Mouse (Mus musculus) E14TG2a.4 (cell line): Measurements from ENCODE around the gene Sh3yl1.

ENCODE experiments used
- CTCF ChIP-seq: conservative IDR thresholded peaks from 2 replicates; pipeline ENCODE4 v1.5.1; 2014; ENCODE audit warnings: low read length
- NANOG ChIP-seq: IDR thresholded peaks from 2 replicates; pipeline ENCODE4 v1.6.1; 2014; ENCODE audit warnings: borderline replicate concordance, low read length, mixed read lengths
- POU5F1 ChIP-seq: IDR thresholded peaks from 2 replicates; pipeline ENCODE4 v1.6.1; 2014; ENCODE audit warnings: low read length, borderline replicate concordance

- TF ChIP-seq CTCF (no peak), POU5F1 (no peak), NANOG (no peak)
Measured at GRCm38 (mm10) chr12:30865781-30866180, 45.7 kb upstream of the Sh3yl1 start.
